Mouse (Mus musculus): ENCODE data around the gene Tgfbr1. TPM values are rescaled to one million over a fixed set of nuclear protein-coding genes. Genes with fewer than 3 reads are reported as not detected.

The Tgfbr1 gene
- polyA plus RNA-seq, 1 experiment from 2014 or later, result 63.2 TPM

GRCm38 (mm10) chr4:47400314-47400713 is 47.3 kb downstream of the Tgfbr1 start:
- 90% methylated on average over 4 of the region's 4 CpGs for WGBS
- no peak overlapping the region for H3K4me2 ChIP-seq (replicated peaks)
- H3K27ac ChIP-seq, result no peak overlapping the region
- H3K4me1 ChIP-seq (replicated peaks), result no peaks in the 10 kb centered on the region
- H3K27me3 ChIP-seq, result no peaks in the 10 kb centered on the region
- H3K9ac ChIP-seq (replicated peaks), result no peak overlapping the region
- peaks cover 45% of the 10 kb centered on the region for H3K36me3 ChIP-seq
- no peaks in the 10 kb centered on the region for H3K9me3 ChIP-seq
- no peak for ATAC-seq
- H3K4me3 ChIP-seq (replicated peaks), result no peak overlapping the region

GRCm38 (mm10) chr4:47402200-47402599 is 49.2 kb downstream of the Tgfbr1 start:
- H3K4me2 ChIP-seq (replicated peaks), result no peak overlapping the region
- H3K27ac ChIP-seq, result no peak overlapping the region
- H3K36me3 ChIP-seq, result peaks cover 43% of the 10 kb centered on the region
- H3K9me3 ChIP-seq, result no peaks in the 10 kb centered on the region
- no peak overlapping the region for H3K9ac ChIP-seq (replicated peaks)
- ATAC-seq, result no peak
- no peak overlapping the region for H3K4me3 ChIP-seq (replicated peaks)
- H3K27me3 ChIP-seq, result no peaks in the 10 kb centered on the region
- no peaks in the 10 kb centered on the region for H3K4me1 ChIP-seq (replicated peaks)

- Histone ChIP-seq H3K4me3 (replicated peaks) (no peak overlapping the region), H3K9me3 (no peaks in the 10 kb centered on the region), H3K36me3 (peaks cover 40% of the 10 kb centered on the region), H3K4me2 (replicated peaks) (no peak overlapping the region), H3K27me3 (no peaks in the 10 kb centered on the region), H3K9ac (replicated peaks) (no peak overlapping the region), H3K4me1 (replicated peaks) (no peaks in the 10 kb centered on the region), H3K27ac (no peak overlapping the region)
- no peak for ATAC-seq
- 89% methylated on average over 2 of the region's 2 CpGs for WGBS
Observed at GRCm38 (mm10) chr4:47404536-47404935, 51.5 kb downstream of the Tgfbr1 start.

GRCm38 (mm10) chr4:47407161-47407560 is 54.1 kb downstream of the Tgfbr1 start:
- Histone ChIP-seq H3K27ac (no peak overlapping the region), H3K9me3 (no peaks in the 10 kb centered on the region), H3K4me2 (replicated peaks) (no peak overlapping the region), H3K9ac (replicated peaks) (no peak overlapping the region), H3K36me3 (peaks cover 51% of the 10 kb centered on the region), H3K27me3 (no peaks in the 10 kb centered on the region), H3K4me1 (replicated peaks) (no peaks in the 10 kb centered on the region), H3K4me3 (replicated peaks) (no peak overlapping the region)
- no peak for ATAC-seq
- WGBS, result 90% methylated on average over 2 of the region's 2 CpGs

- H3K36me3 ChIP-seq, result peaks cover 5% of the 10 kb centered on the region
- WGBS, result 79% methylated on average over 3 of the region's 3 CpGs
- 0 out of 2 replicates have a peak, but pooled peaks cover 4% of the 10 kb centered on the region for H3K4me1 ChIP-seq (replicated peaks)
- no peak overlapping the region for H3K27ac ChIP-seq
- no peaks in the 10 kb centered on the region for H3K9me3 ChIP-seq
- no peak overlapping the region for H3K4me3 ChIP-seq (replicated peaks)
- no peaks in the 10 kb centered on the region for H3K27me3 ChIP-seq
- H3K9ac ChIP-seq (replicated peaks), result no peak overlapping the region
- no peak overlapping the region for H3K4me2 ChIP-seq (replicated peaks)
- no peak for ATAC-seq
Observed at GRCm38 (mm10) chr4:47417871-47418270, 64.8 kb downstream of the Tgfbr1 start.

- peak; percentile 64 for ATAC-seq
- H3K27ac ChIP-seq, result no peak overlapping the region
- no peak overlapping the region for H3K9ac ChIP-seq (replicated peaks)
- H3K4me2 ChIP-seq (replicated peaks), result no peak overlapping the region
- H3K4me3 ChIP-seq (replicated peaks), result no peak overlapping the region
- H3K36me3 ChIP-seq, result no peaks in the 10 kb centered on the region
- WGBS, result 27% methylated on average over 9 of the region's 9 CpGs
- peaks cover 11% of the 10 kb centered on the region; the same call in 1 of the 2 replicates for H3K4me1 ChIP-seq (replicated peaks)
- H3K9me3 ChIP-seq, result no peaks in the 10 kb centered on the region
- no peaks in the 10 kb centered on the region for H3K27me3 ChIP-seq
Observed at GRCm38 (mm10) chr4:47419268-47419973, 66.4 kb downstream of the Tgfbr1 start.

GRCm38 (mm10) chr4:47420191-47420590 is 67.2 kb downstream of the Tgfbr1 start:
- ATAC-seq, result no peak
- H3K4me3 ChIP-seq (replicated peaks), result no peak overlapping the region
- peaks cover 15% of the 10 kb centered on the region; the same call in 1 of the 2 replicates for H3K4me1 ChIP-seq (replicated peaks)
- H3K27ac ChIP-seq, result no peak overlapping the region
- no peaks in the 10 kb centered on the region for H3K27me3 ChIP-seq
- no peak overlapping the region for H3K4me2 ChIP-seq (replicated peaks)
- H3K9ac ChIP-seq (replicated peaks), result no peak overlapping the region
- H3K9me3 ChIP-seq, result no peaks in the 10 kb centered on the region
- 24% methylated on average over 7 of the region's 7 CpGs for WGBS
- H3K36me3 ChIP-seq, result no peaks in the 10 kb centered on the region

- H3K4me3 ChIP-seq (replicated peaks), result no peak overlapping the region
- 25% methylated on average over 3 of the region's 3 CpGs for WGBS
Observed at GRCm38 (mm10) chr4:47422194-47422593, 69.2 kb downstream of the Tgfbr1 start.

GRCm38 (mm10) chr4:47422946-47423345 is 69.9 kb downstream of the Tgfbr1 start:
- Histone ChIP-seq H3K4me3 (replicated peaks) (no peak overlapping the region), H3K27me3 (no peaks in the 10 kb centered on the region), H3K4me1 (replicated peaks) (peaks cover 15% of the 10 kb centered on the region; the same call in 1 of the 2 replicates), H3K9me3 (no peaks in the 10 kb centered on the region), H3K4me2 (replicated peaks) (no peak overlapping the region), H3K36me3 (no peaks in the 10 kb centered on the region), H3K9ac (replicated peaks) (no peak overlapping the region), H3K27ac (no peak overlapping the region)
- ATAC-seq, result no peak
- 87% methylated on average over 3 of the region's 3 CpGs for whole genome bisulfite sequencing

More at GRCm38 (mm10) chr4:47422194-47422593, 69.2 kb downstream of the Tgfbr1 start:
- H3K4me1 ChIP-seq (replicated peaks), result peaks cover 15% of the 10 kb centered on the region; the same call in 1 of the 2 replicates
- no peak overlapping the region for H3K27ac ChIP-seq
- H3K4me2 ChIP-seq (replicated peaks), result no peak overlapping the region
- no peaks in the 10 kb centered on the region for H3K9me3 ChIP-seq
- no peaks in the 10 kb centered on the region for H3K36me3 ChIP-seq
- no peak overlapping the region for H3K9ac ChIP-seq (replicated peaks)
- no peak for ATAC-seq
- H3K27me3 ChIP-seq, result no peaks in the 10 kb centered on the region

GRCm38 (mm10) chr4:47424376-47424775 is 71.4 kb downstream of the Tgfbr1 start:
- Histone ChIP-seq H3K27me3 (no peaks in the 10 kb centered on the region), H3K4me2 (replicated peaks) (no peak overlapping the region), H3K9me3 (no peaks in the 10 kb centered on the region), H3K36me3 (no peaks in the 10 kb centered on the region), H3K4me3 (replicated peaks) (no peak overlapping the region), H3K27ac (no peak overlapping the region), H3K4me1 (replicated peaks) (peaks cover 15% of the 10 kb centered on the region; the same call in 1 of the 2 replicates), H3K9ac (replicated peaks) (no peak overlapping the region)
- 22% methylated on average over 2 of the region's 2 CpGs for WGBS
- ATAC-seq, result no peak

GRCm38 (mm10) chr4:47425247-47425830 is 72.3 kb downstream of the Tgfbr1 start:
- Histone ChIP-seq H3K27ac (no peak overlapping the region), H3K36me3 (no peaks in the 10 kb centered on the region), H3K9me3 (no peaks in the 10 kb centered on the region), H3K4me3 (replicated peaks) (no peak overlapping the region), H3K27me3 (no peaks in the 10 kb centered on the region), H3K4me1 (replicated peaks) (peaks cover 15% of the 10 kb centered on the region; the same call in 1 of the 2 replicates), H3K9ac (replicated peaks) (no peak overlapping the region), H3K4me2 (replicated peaks) (no peak overlapping the region)
- WGBS, result 94% methylated on average over 16 of the region's 16 CpGs
- ATAC-seq, result no peak

GRCm38 (mm10) chr4:47427606-47428005 is 74.6 kb downstream of the Tgfbr1 start:
- H3K9ac ChIP-seq (replicated peaks), result no peak overlapping the region
- no peak for ATAC-seq
- H3K4me1 ChIP-seq (replicated peaks), result peaks cover 11% of the 10 kb centered on the region; the same call in 1 of the 2 replicates
- no peak overlapping the region for H3K27ac ChIP-seq
- H3K9me3 ChIP-seq, result no peaks in the 10 kb centered on the region
- no peak overlapping the region for H3K4me3 ChIP-seq (replicated peaks)
- WGBS, result 71% methylated on average over 3 of the region's 3 CpGs
- no peaks in the 10 kb centered on the region for H3K36me3 ChIP-seq
- no peaks in the 10 kb centered on the region for H3K27me3 ChIP-seq
- H3K4me2 ChIP-seq (replicated peaks), result no peak overlapping the region
